Mouse (Mus musculus): ENCODE measurements around the gene Ndufa7. TPM values are rescaled to one million over a fixed set of nuclear protein-coding genes. Genes with fewer than 3 reads are reported as not detected.
"Not testable (repeated sequence)": the region's sequence is repeated elsewhere in the genome, so short reads cannot be mapped to it uniquely, and the experiment has no call there.

The Ndufa7 gene
- polyA plus RNA-seq, 1 experiment, result 197 TPM

DNA sequence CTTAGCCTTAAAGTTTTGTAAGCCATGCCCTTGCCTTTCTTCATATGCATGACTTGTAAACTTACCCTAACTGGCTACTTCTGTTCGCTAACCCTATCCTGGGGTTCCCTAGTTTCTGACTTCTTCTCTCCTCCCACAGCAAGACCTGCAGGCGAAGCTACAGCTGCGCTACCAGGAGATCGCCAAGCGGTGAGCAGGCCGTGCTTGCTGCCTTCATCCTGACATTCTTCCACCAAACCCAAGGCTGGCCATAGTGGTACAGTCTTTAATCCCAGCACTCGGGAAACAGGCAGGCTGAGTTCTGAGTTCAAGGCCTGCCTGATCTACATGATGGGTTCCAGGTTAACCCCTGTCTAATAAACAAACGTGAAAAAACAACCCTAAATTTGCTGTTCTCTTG is 1.1 kb downstream of the Ndufa7 start:
- Histone ChIP-seq H3K27ac (ENCODE audit: insufficient read depth, low read depth, low read length) (no peak overlapping the region), H3K4me3 (ENCODE audit: insufficient read depth, low read length) (peak overlapping the region; percentile 48)

DNA sequence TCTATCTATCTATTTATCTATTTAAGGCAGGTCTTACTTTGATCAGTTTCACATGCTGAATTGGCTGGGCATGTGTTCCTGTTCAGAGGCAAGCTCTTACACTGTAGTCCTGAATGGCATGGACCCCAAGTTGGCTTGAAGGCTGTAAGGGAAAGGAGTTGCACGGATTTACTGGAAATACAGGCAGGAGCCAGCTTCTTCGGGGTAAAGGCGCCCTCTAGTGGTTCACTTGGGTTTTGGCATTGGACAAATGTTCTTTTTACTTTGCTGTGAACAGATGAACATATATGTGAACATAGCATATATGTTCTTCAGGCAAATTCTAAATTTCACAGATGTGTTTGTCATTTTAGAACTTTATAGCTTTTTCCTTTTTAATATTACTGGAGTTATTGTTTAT is 2.5 kb downstream of the Ndufa7 start:
- Histone ChIP-seq H3K4me3 (ENCODE audit: insufficient read depth, low read length) (no peak overlapping the region), H3K4me1 (ENCODE audit: control insufficient read depth, insufficient read depth, low read length) (peaks cover 10% of the 10 kb centered on the region), H3K27ac (ENCODE audit: insufficient read depth, low read depth, low read length) (no peak overlapping the region)
- TF ChIP-seq POLR2A (IDR thresholded peaks at IDR 0.05; ENCODE audit: borderline replicate concordance, low read depth, low read length) (no peak), CTCF (IDR thresholded peaks at IDR 0.05; ENCODE audit: low read depth, low read length) (peak; percentile 55)

More for the DNA sequence above, 1.1 kb downstream of the Ndufa7 start:
- TF ChIP-seq CTCF (IDR thresholded peaks at IDR 0.05; ENCODE audit: low read depth, low read length) (no peak), POLR2A (IDR thresholded peaks at IDR 0.05; ENCODE audit: borderline replicate concordance, low read depth, low read length) (no peak)
- H3K4me1 ChIP-seq (ENCODE audit: control insufficient read depth, insufficient read depth, low read length), result peaks cover 15% of the 10 kb centered on the region

DNA sequence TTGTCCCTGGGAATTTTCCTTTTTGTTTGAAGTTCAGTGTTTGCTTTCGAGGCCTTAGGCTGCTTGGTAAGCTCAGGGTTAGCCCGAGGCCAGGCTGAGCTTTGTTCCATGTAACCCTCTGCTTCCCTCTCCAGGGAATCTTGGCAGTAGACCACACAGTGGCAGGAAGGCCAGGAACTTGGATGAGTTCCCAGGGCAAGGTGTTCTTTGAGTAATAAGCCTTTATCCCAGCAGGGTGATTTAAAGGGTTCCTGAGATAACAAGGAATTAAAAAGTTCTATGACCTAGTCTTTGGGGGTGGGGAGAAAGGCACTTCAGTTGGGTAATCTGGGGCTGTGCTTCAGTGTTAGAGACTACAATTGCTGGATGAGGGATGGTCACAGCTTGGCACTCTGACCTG is 4.5 kb downstream of the Ndufa7 start:
- TF ChIP-seq POLR2A (IDR thresholded peaks at IDR 0.05; ENCODE audit: borderline replicate concordance, low read depth, low read length) (no peak), CTCF (IDR thresholded peaks at IDR 0.05; ENCODE audit: low read depth, low read length) (no peak)
- H3K27ac ChIP-seq (ENCODE audit: insufficient read depth, low read depth, low read length), result no peak overlapping the region
- H3K4me3 ChIP-seq (ENCODE audit: insufficient read depth, low read length), result no peak overlapping the region
- peaks cover 4% of the 10 kb centered on the region for H3K4me1 ChIP-seq (ENCODE audit: control insufficient read depth, insufficient read depth, low read length)

DNA sequence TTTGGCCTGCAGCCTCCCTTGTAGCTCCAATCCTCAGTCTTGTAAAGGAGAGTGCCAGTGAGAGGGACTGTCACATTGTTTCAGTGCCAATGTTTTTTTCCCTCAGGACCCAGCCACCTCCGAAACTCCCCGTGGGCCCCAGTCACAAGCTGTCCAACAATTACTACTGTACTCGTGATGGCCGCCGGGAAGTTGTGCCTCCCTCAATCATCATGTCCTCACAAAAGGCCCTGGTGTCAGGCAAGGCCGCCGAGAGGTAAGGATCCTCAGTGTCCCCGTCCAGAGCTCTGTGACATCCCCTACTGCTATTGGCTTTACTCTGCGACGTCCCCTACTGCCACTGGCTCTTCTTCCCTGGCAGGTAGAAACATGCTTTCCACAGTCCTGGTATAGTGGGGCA is 5.2 kb downstream of the Ndufa7 start:
- Histone ChIP-seq H3K4me3 (ENCODE audit: insufficient read depth, low read length) (no peak overlapping the region), H3K27ac (ENCODE audit: insufficient read depth, low read depth, low read length) (no peak overlapping the region), H3K4me1 (ENCODE audit: control insufficient read depth, insufficient read depth, low read length) (peaks cover 4% of the 10 kb centered on the region)
- no peak for TF ChIP-seq POLR2A (IDR thresholded peaks at IDR 0.05; ENCODE audit: borderline replicate concordance, low read depth, low read length)
- no peak for TF ChIP-seq CTCF (IDR thresholded peaks at IDR 0.05; ENCODE audit: low read depth, low read length)

DNA sequence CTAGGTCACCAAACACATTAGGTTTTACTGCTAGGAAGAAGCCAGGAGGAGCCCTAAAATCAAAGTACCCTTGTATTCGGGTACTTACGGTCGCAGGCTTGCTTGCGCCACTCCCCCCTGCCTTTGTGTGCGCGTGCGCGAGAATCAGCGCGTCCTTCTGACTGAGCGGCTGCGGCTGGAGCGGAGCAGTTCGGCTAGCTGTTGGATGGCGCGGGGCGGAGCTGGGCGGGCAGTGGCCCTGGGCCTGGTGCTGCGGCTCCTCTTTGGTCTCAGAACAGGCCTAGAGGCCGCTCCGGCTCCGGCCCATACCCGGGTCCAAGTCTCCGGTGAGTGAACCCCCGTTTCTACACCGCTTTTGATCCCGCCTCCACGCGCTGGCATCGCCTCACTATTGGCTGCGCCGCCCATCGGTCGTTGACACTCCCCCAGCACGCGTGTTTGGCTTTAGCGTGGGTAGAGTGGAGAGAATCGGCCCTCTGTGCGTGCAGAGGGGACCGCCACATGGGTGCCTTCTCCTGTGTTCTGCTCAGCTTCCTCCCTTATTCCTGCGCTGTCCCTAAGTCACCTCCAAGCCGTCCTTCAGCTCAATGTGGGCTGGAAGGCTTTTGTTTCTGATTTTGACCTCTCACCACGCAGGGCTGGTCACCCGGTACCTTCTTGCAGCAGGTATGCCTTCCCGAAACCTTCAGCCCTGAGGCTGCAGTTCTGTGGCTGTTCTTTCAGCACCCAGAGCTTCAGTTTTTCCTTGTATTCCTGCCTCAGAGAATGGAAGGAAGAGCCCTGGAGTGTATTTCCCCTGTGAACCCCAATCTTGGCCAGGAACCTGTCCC is 18.8 kb downstream of the Ndufa7 start, which contains the start of gene Cd320:
Gene Cd320 (plus strand): TSS at position 126 of the 830 bp plus-strand sequence.
- no peak for TF ChIP-seq CTCF (IDR thresholded peaks at IDR 0.05; ENCODE audit: low read depth, low read length)
- 0 out of 2 replicates have a peak, but pooled peaks have one; percentile 15 for TF ChIP-seq POLR2A (IDR thresholded peaks at IDR 0.05; ENCODE audit: borderline replicate concordance, low read depth, low read length)
- H3K27ac ChIP-seq (ENCODE audit: insufficient read depth, low read depth, low read length), result no peak within 1 kb of the TSS
- peaks cover 8% of the 10 kb centered on the region for H3K4me1 ChIP-seq (ENCODE audit: control insufficient read depth, insufficient read depth, low read length)

DNA sequence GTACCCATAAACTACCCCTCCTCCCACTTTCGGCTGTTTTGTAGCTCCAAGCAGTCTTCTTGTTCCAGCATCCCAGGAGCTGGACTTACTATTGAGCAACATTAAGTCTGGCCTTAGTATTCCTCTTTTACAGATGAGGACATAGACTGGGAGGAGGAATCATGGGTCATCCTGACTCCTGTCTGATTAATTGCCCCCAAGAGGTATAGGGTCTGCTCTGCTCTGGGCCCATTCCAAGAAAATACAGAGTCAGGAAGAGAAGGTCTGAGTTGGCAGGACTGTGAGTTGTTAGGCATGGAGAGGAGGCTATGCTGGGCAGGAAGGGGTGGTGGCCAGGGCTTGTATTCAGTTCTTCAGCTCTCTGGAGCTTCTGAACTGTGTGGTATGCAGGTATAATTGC is 19.8 kb downstream of the Ndufa7 start:
- H3K4me1 ChIP-seq (ENCODE audit: control insufficient read depth, insufficient read depth, low read length), result peaks cover 8% of the 10 kb centered on the region
- no peak overlapping the region for H3K4me3 ChIP-seq (ENCODE audit: insufficient read depth, low read length)
- TF ChIP-seq POLR2A (IDR thresholded peaks at IDR 0.05; ENCODE audit: borderline replicate concordance, low read depth, low read length), result no peak
- TF ChIP-seq CTCF (IDR thresholded peaks at IDR 0.05; ENCODE audit: low read depth, low read length), result no peak
- H3K27ac ChIP-seq (ENCODE audit: insufficient read depth, low read depth, low read length), result no peak overlapping the region

More for the DNA sequence above, 18.8 kb downstream of the Ndufa7 start, which contains the start of gene Cd320:
- H3K4me3 ChIP-seq (ENCODE audit: insufficient read depth, low read length), result peak within 1 kb of the TSS; percentile 78

DNA sequence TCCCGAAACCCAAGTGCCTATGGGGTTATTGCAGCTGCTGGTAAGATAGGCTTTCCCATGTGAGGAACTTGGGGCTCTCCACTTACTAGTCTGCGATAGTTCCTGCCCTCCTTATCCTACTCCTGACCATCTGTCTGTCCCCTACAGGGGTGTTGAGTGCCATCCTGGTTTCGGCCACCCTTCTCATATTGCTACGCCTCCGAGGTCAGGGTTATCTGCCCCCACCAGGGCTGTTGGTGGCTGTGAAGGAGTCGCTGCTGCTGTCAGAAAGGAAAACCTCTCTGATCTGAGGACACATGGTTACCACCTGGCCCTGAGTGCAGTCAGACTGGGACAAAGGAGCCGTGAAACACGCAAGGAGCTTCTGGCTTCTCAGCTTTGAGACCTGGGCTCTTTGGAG is 23.8 kb downstream of the Ndufa7 start:
- Histone ChIP-seq H3K4me1 (ENCODE audit: control insufficient read depth, insufficient read depth, low read length) (peaks cover 8% of the 10 kb centered on the region), H3K4me3 (ENCODE audit: insufficient read depth, low read length) (no peak overlapping the region), H3K27ac (ENCODE audit: insufficient read depth, low read depth, low read length) (no peak overlapping the region)
- TF ChIP-seq CTCF (IDR thresholded peaks at IDR 0.05; ENCODE audit: low read depth, low read length) (no peak), POLR2A (IDR thresholded peaks at IDR 0.05; ENCODE audit: borderline replicate concordance, low read depth, low read length) (no peak)

DNA sequence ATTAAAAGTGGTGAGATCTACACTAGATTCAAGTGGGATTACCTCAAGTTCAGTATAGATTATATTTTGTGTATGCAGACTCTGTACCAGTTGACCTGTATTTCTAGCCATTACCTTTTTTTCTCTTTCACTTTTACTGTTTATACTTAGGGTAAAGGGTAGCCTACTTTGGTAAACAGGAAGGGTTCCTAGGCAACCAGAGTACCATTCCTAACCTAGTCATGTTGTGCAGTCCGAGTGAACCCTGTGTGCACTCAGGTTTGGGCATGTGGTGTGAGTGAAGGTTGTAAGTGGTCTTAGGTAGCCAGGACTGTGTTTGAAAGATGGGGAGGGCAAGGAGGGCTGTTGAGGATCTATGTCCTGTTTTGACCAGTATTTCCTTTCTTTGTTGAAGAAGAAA is 27.0 kb downstream of the Ndufa7 start:
- no peaks in the 10 kb centered on the region for H3K4me1 ChIP-seq (ENCODE audit: control insufficient read depth, insufficient read depth, low read length)
- no peak overlapping the region for H3K27ac ChIP-seq (ENCODE audit: insufficient read depth, low read depth, low read length)
- no peak for TF ChIP-seq POLR2A (IDR thresholded peaks at IDR 0.05; ENCODE audit: borderline replicate concordance, low read depth, low read length)
- TF ChIP-seq CTCF (IDR thresholded peaks at IDR 0.05; ENCODE audit: low read depth, low read length), result no peak
- H3K4me3 ChIP-seq (ENCODE audit: insufficient read depth, low read length), result no peak overlapping the region

DNA sequence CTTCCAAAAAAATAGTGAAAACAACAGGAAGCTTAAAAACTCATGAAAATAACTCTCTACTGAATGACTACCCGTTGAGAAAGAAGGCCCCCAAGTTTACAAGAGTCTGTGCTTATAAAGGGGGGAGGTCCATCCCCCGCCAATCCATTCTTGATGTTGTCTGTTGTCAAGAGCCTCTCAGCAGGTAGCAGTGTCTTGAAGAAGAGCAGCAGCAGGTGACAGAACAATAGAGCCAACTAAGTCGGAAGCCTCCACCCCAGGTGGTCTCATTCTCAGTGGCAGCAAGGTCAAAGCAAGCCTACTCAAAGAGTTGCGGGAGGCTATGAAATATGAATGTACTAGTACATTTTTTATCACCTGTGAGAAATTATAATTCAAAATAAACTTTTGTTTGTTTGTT is 33.4 kb downstream of the Ndufa7 start:
- no peak overlapping the region for H3K4me3 ChIP-seq (ENCODE audit: insufficient read depth, low read length)
- H3K4me1 ChIP-seq (ENCODE audit: control insufficient read depth, insufficient read depth, low read length), result no peaks in the 10 kb centered on the region
- TF ChIP-seq POLR2A (IDR thresholded peaks at IDR 0.05; ENCODE audit: borderline replicate concordance, low read depth, low read length) (no peak), CTCF (IDR thresholded peaks at IDR 0.05; ENCODE audit: low read depth, low read length) (no peak)
- no peak overlapping the region for H3K27ac ChIP-seq (ENCODE audit: insufficient read depth, low read depth, low read length)

DNA sequence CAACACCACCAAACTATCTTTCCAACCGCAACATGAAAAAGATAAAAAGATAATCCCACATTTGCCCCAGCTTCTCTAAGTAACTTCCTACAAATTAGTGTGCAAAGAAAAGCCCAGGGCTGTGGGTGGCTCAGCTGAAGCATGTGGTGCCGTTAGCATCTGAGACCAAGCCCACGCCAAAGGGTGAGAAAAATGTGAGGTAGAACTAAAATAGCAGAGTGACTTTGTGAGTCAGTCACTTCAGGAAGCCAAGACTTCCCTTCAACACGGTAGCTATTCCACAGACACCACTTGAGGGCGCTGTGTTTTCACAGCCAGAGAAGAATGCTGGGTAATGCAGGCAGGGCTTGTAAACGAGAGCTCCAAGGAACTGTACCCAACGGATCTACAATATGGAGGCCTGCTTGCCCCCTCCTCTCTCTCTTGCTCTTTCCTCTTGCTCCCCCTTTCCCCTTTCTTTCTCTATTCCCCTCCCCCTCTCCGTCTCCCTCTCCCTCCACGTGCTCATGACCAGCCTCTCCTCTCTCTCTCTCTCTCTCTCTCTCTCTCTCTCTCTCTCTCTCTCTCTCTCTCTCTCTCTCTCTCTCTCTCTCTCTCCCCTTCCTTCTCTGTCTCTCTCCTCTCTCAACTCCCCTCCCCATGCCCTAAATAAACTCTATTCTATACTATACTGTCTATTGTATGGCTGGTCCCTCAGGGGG is 41.1 kb downstream of the Ndufa7 start:
- Histone ChIP-seq H3K4me3 (ENCODE audit: insufficient read depth, low read length) (peak overlapping the region; percentile 26; the same call in 1 of the 2 replicates), H3K27ac (ENCODE audit: insufficient read depth, low read depth, low read length) (no peak overlapping the region), H3K4me1 (ENCODE audit: control insufficient read depth, insufficient read depth, low read length) (peaks cover 8% of the 10 kb centered on the region)
- peak; percentile 83 for TF ChIP-seq CTCF (IDR thresholded peaks at IDR 0.05; ENCODE audit: low read depth, low read length)
- no peak for TF ChIP-seq POLR2A (IDR thresholded peaks at IDR 0.05; ENCODE audit: borderline replicate concordance, low read depth, low read length)

DNA sequence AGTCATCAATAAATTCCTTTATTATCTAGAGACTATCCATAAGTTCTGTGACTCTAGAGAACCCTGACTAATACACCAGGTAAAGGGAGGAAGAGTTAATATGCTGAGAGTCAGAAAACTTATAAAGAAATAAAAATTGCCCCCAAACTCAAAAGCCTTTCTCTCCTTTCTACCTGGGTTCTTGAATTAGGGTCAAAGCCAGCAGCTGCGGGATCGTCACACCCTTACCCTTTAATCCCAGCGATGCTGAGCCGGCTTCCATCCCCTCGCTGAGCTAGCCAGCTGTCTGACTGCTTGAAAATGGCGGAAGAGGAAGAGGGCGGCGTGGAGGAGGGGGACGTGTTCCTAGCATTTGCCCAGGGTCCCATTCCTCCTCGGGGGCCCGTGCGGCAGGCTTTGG is 49.2 kb downstream of the Ndufa7 start, which contains the start of gene Gm7029:
Gene Gm7029 (plus strand): TSS at position 301 of the 400 bp plus-strand sequence.
- H3K4me1 ChIP-seq (ENCODE audit: control insufficient read depth, insufficient read depth, low read length); H3K27ac ChIP-seq (ENCODE audit: insufficient read depth, low read depth, low read length); H3K4me3 ChIP-seq (ENCODE audit: insufficient read depth, low read length): not testable (repeated sequence)
